Comparison of ENCODE assay signal across 8 mouse cellular contexts in genomic region chr12:55492941-55493340, GRCm38 (mm10). TPM values are rescaled to one million over a fixed set of nuclear protein-coding genes. Genes with fewer than 3 reads are reported as not detected.
DNase-seq lines count a peak whose midpoint lies in the region; ATAC-seq and TF ChIP-seq lines count a peak whose summit lies in the region.

No protein-coding gene starts in this region.

- WGBS in kidney, adult 2 months, result 2% methylated on average over 12 of the region's 12 CpGs
- WGBS in embryonic facial prominence, embryonic 12.5 days, result 1% methylated on average over 12 of the region's 12 CpGs

- peak overlapping the region; percentile 28 for H3ac ChIP-seq in myocyte (ENCODE audit: control insufficient read depth, insufficient read length)

- no peak for TF ChIP-seq CTCF in kidney, adult 2 months (conservative IDR thresholded peaks at IDR 0.05; ENCODE audit: insufficient read depth, insufficient read length, low read depth, low read length)

- ATAC-seq in embryonic facial prominence, embryonic 12.5 days (ENCODE audit: insufficient number of reproducible peaks, insufficient read depth, low FRiP score, low TSS enrichment), result no peak

- H3K27me3 ChIP-seq in kidney, adult 2 months (replicated peaks; ENCODE audit: control insufficient read depth, insufficient read depth, low read length), result no peaks in the 10 kb centered on the region
- H3K27me3 ChIP-seq in embryonic facial prominence, embryonic 12.5 days, result no peaks in the 10 kb centered on the region
- no peaks in the 10 kb centered on the region for H3K27me3 ChIP-seq in myocyte (ENCODE audit: control insufficient read depth, insufficient read depth, insufficient read length)

- H3K36me3 ChIP-seq in kidney, adult 2 months (ENCODE audit: control insufficient read depth, insufficient read depth, low read length), result peaks cover 17% of the 10 kb centered on the region
- peaks cover 27% of the 10 kb centered on the region for H3K36me3 ChIP-seq in embryonic facial prominence, embryonic 12.5 days
- peaks cover 21% of the 10 kb centered on the region for H3K36me3 ChIP-seq in myocyte (ENCODE audit: control insufficient read depth, insufficient read depth)

- peaks cover 17% of the 10 kb centered on the region for H3K4me1 ChIP-seq in kidney, adult 2 months (ENCODE audit: control insufficient read depth, insufficient read depth, low read length)
- H3K4me1 ChIP-seq in embryonic facial prominence, embryonic 12.5 days, result peaks cover 21% of the 10 kb centered on the region

- H3K4me2 ChIP-seq in embryonic facial prominence, embryonic 12.5 days (replicated peaks), result peak overlapping the region; percentile 67
- H3K4me2 ChIP-seq in myocyte (ENCODE audit: low read depth), result peak overlapping the region; percentile 88

- no peaks in the 10 kb centered on the region for H3K9me3 ChIP-seq in embryonic facial prominence, embryonic 12.5 days

- H3K79me2 ChIP-seq in myocyte (ENCODE audit: control insufficient read depth, insufficient read depth), result no peaks in the 10 kb centered on the region

- peak overlapping the region; percentile 79 for H3K9ac ChIP-seq in embryonic facial prominence, embryonic 12.5 days

- DNase-seq in kidney, adult 2 months, result no peak
- DNase-seq in kidney, adult 11 months, result no peak
- DNase-seq in kidney, postnatal 4 days, result peak; percentile 60 to 73
- no peak for DNase-seq in embryo, embryonic 11 days
- no peak for DNase-seq in cerebellum, postnatal 10 days
- no peak for DNase-seq in adrenal gland, postnatal 14 days

- no peak for TF ChIP-seq POLR2A in kidney, adult 2 months (IDR thresholded peaks at IDR 0.05; ENCODE audit: low read depth, low read length)
- no peak for TF ChIP-seq POLR2A in myocyte (IDR thresholded peaks at IDR 0.05; ENCODE audit: insufficient read length, low read depth)

- peak overlapping the region; percentile 99 for H3K27ac ChIP-seq in kidney, adult 2 months (ENCODE audit: insufficient read depth, low read depth, low read length)
- H3K27ac ChIP-seq in embryonic facial prominence, embryonic 12.5 days, result peak overlapping the region; percentile 99

- H3K4me3 ChIP-seq in kidney, adult 2 months (ENCODE audit: insufficient read depth, low read depth, low read length), result peak overlapping the region; percentile 83
- H3K4me3 ChIP-seq in embryonic facial prominence, embryonic 12.5 days, result peak overlapping the region; percentile 62
- H3K4me3 ChIP-seq in myocyte, result peak overlapping the region; percentile 39

TF ChIP-seq in myocyte, 11 proteins besides CTCF, POLR2A, EP300 and RAD21:
- TF ChIP-seq MYOD1 (IDR thresholded peaks at IDR 0.05; ENCODE audit: control insufficient read depth in 1 of 3, insufficient read length in 2 of 3, low read depth in 2 of 3), result no peak
- no peak for TF ChIP-seq POLR2AphosphoS2 (IDR thresholded peaks at IDR 0.05; ENCODE audit: insufficient read length, low read depth)
- TF ChIP-seq TCF12 (IDR thresholded peaks at IDR 0.05; ENCODE audit: insufficient read depth, poor library complexity, severe bottlenecking), result no peak
- no peak for TF ChIP-seq SRF (IDR thresholded peaks at IDR 0.05; ENCODE audit: control insufficient read depth, insufficient read length, low read depth)
- TF ChIP-seq MAX (IDR thresholded peaks at IDR 0.05; ENCODE audit: low read depth), result no peak
- no peak for TF ChIP-seq USF1 (IDR thresholded peaks at IDR 0.05; ENCODE audit: low read depth)
- no peak for TF ChIP-seq MYOG (IDR thresholded peaks at IDR 0.05; ENCODE audit: control insufficient read depth in 1 of 3, insufficient read depth in 1 of 3, insufficient read length in 2 of 3, low read depth in 2 of 3)
- TF ChIP-seq REST (IDR thresholded peaks at IDR 0.05; ENCODE audit: insufficient read depth, insufficient read length), result no peak
- TF ChIP-seq TCF3 (IDR thresholded peaks at IDR 0.05; ENCODE audit: insufficient read length, low read depth), result no peak
- no peak for TF ChIP-seq E2F4 (IDR thresholded peaks at IDR 0.05; ENCODE audit: insufficient read depth)
- TF ChIP-seq CEBPB (IDR thresholded peaks at IDR 0.05; ENCODE audit: insufficient read depth, poor library complexity, severe bottlenecking), result no peak
TF ChIP-seq in myocyte: peak in this region for 0.

RNA-seq across cellular contexts. Expression of gene Nfkbia, which starts 0.5 kb away (rescaled TPM):
- polyA plus RNA-seq in kidney, adult 2 months (2012; rRNA removed), result 90.0 and 93.3 TPM in 2 replicates
- 76.8 and 78.3 TPM in 2 replicates for polyA plus RNA-seq in embryonic facial prominence, embryonic 12.5 days (2016; fragmentation: Nextera tagmentation; extraction: Ambion mirVana)
- 18.0 TPM for polyA plus RNA-seq in myocyte (2012; fragmentation: generic; extraction: Trizol)
- 95.5 and 107 TPM in 2 replicates for total RNA-seq in adrenal gland, postnatal 14 days (2021)

Comparison
In these comparisons a context has a peak if more than half of its experiments do, and no peak if none do; other contexts are left out.
1. DNase-seq: peak in kidney, postnatal 4 days (2 of 2); none in kidney, adult 2 months (single experiment), kidney, adult 11 months (single experiment), embryo, embryonic 11 days (single experiment), cerebellum, postnatal 10 days (0 of 2) and adrenal gland, postnatal 14 days (single experiment).
2. Peak in every context shown above with its lines, with median percentiles within 50 percentile points of each other: H3K4me3 ChIP-seq.